Mouse (Mus musculus): Measurements from ENCODE around the gene Bmp6. TPM values are rescaled to one million over a fixed set of nuclear protein-coding genes. Genes with fewer than 3 reads are reported as not detected.
A peak's percentile ranks its signal among the peaks of the same experiment; 100 is the strongest.

Bmp6 gene
- polyA plus RNA-seq, 1 experiment, result not detected

- Histone ChIP-seq H3K4me1 (no peaks in the 10 kb centered on the region), H3K36me3 (replicated peaks; ENCODE audit: low read length) (no peaks in the 10 kb centered on the region), H3K27me3 (replicated peaks) (peaks cover 2% of the 10 kb centered on the region), H3K9me3 (peaks cover 7% of the 10 kb centered on the region), H3K4me3 (replicated peaks) (no peak overlapping the region)
- no peak for TF ChIP-seq GATA1 (IDR thresholded peaks at IDR 0.05; ENCODE audit: borderline replicate concordance, low read length)
- TF ChIP-seq FLI1 (IDR thresholded peaks at IDR 0.05; ENCODE audit: low read length), result no peak
Observed at GRCm38 (mm10) chr13:38333496-38333895, 11.4 kb upstream of the Bmp6 start.

- Histone ChIP-seq H3K9me3 (peaks cover 9% of the 10 kb centered on the region), H3K36me3 (replicated peaks; ENCODE audit: low read length) (no peaks in the 10 kb centered on the region), H3K4me1 (peaks cover 19% of the 10 kb centered on the region), H3K27me3 (replicated peaks) (peaks cover 45% of the 10 kb centered on the region), H3K4me3 (replicated peaks) (no peak overlapping the region)
- TF ChIP-seq FLI1 (IDR thresholded peaks at IDR 0.05; ENCODE audit: low read length) (no peak), GATA1 (IDR thresholded peaks at IDR 0.05; ENCODE audit: borderline replicate concordance, low read length) (no peak)
Observed at GRCm38 (mm10) chr13:38342598-38342997, 2.3 kb upstream of the Bmp6 start.

GRCm38 (mm10) chr13:38343202-38343601 is 1.7 kb upstream of the Bmp6 start:
- Histone ChIP-seq H3K4me1 (peaks cover 19% of the 10 kb centered on the region), H3K4me3 (replicated peaks) (no peak overlapping the region), H3K27me3 (replicated peaks) (peaks cover 50% of the 10 kb centered on the region), H3K9me3 (peaks cover 6% of the 10 kb centered on the region), H3K36me3 (replicated peaks; ENCODE audit: low read length) (no peaks in the 10 kb centered on the region)
- TF ChIP-seq GATA1 (IDR thresholded peaks at IDR 0.05; ENCODE audit: borderline replicate concordance, low read length) (no peak), FLI1 (IDR thresholded peaks at IDR 0.05; ENCODE audit: low read length) (no peak)

- Histone ChIP-seq H3K4me3 (replicated peaks) (peak overlapping the region; percentile 81), H3K4me1 (peaks cover 30% of the 10 kb centered on the region), H3K36me3 (replicated peaks; ENCODE audit: low read length) (no peaks in the 10 kb centered on the region), H3K9me3 (no peaks in the 10 kb centered on the region), H3K27me3 (replicated peaks) (peaks cover 61% of the 10 kb centered on the region)
- TF ChIP-seq GATA1 (IDR thresholded peaks at IDR 0.05; ENCODE audit: borderline replicate concordance, low read length), result no peak
- no peak for TF ChIP-seq FLI1 (IDR thresholded peaks at IDR 0.05; ENCODE audit: low read length)
Observed at GRCm38 (mm10) chr13:38345431-38345820, 519 bp downstream of the Bmp6 start.

GRCm38 (mm10) chr13:38346096-38346915 is 1.4 kb downstream of the Bmp6 start:
- H3K4me3 ChIP-seq (replicated peaks), result no peak overlapping the region
- H3K4me1 ChIP-seq, result peaks cover 34% of the 10 kb centered on the region
- TF ChIP-seq FLI1 (IDR thresholded peaks at IDR 0.05; ENCODE audit: low read length), result no peak
- no peak for TF ChIP-seq GATA1 (IDR thresholded peaks at IDR 0.05; ENCODE audit: borderline replicate concordance, low read length)
- H3K36me3 ChIP-seq (replicated peaks; ENCODE audit: low read length), result no peaks in the 10 kb centered on the region
- H3K9me3 ChIP-seq, result no peaks in the 10 kb centered on the region
- H3K27me3 ChIP-seq (replicated peaks), result peaks cover 63% of the 10 kb centered on the region

GRCm38 (mm10) chr13:38347021-38347774 is 2.3 kb downstream of the Bmp6 start:
- H3K9me3 ChIP-seq, result no peaks in the 10 kb centered on the region
- H3K36me3 ChIP-seq (replicated peaks; ENCODE audit: low read length), result no peaks in the 10 kb centered on the region
- H3K27me3 ChIP-seq (replicated peaks), result peaks cover 71% of the 10 kb centered on the region
- no peak overlapping the region for H3K4me3 ChIP-seq (replicated peaks)
- peaks cover 37% of the 10 kb centered on the region for H3K4me1 ChIP-seq
- TF ChIP-seq GATA1 (IDR thresholded peaks at IDR 0.05; ENCODE audit: borderline replicate concordance, low read length), result no peak
- no peak for TF ChIP-seq FLI1 (IDR thresholded peaks at IDR 0.05; ENCODE audit: low read length)

GRCm38 (mm10) chr13:38347775-38348135 is 2.8 kb downstream of the Bmp6 start:
- H3K27me3 ChIP-seq (replicated peaks), result peaks cover 72% of the 10 kb centered on the region

GRCm38 (mm10) chr13:38349046-38349445 is 4.1 kb downstream of the Bmp6 start:
- Histone ChIP-seq H3K9me3 (no peaks in the 10 kb centered on the region), H3K36me3 (replicated peaks; ENCODE audit: low read length) (no peaks in the 10 kb centered on the region), H3K4me1 (peaks cover 37% of the 10 kb centered on the region), H3K4me3 (replicated peaks) (no peak overlapping the region), H3K27me3 (replicated peaks) (peaks cover 72% of the 10 kb centered on the region)
- no peak for TF ChIP-seq GATA1 (IDR thresholded peaks at IDR 0.05; ENCODE audit: borderline replicate concordance, low read length)
- no peak for TF ChIP-seq FLI1 (IDR thresholded peaks at IDR 0.05; ENCODE audit: low read length)

More at GRCm38 (mm10) chr13:38347775-38348135, 2.8 kb downstream of the Bmp6 start:
- Histone ChIP-seq H3K36me3 (replicated peaks; ENCODE audit: low read length) (no peaks in the 10 kb centered on the region), H3K4me1 (peaks cover 37% of the 10 kb centered on the region), H3K4me3 (replicated peaks) (no peak overlapping the region), H3K9me3 (no peaks in the 10 kb centered on the region)
- TF ChIP-seq FLI1 (IDR thresholded peaks at IDR 0.05; ENCODE audit: low read length), result no peak
- no peak for TF ChIP-seq GATA1 (IDR thresholded peaks at IDR 0.05; ENCODE audit: borderline replicate concordance, low read length)

GRCm38 (mm10) chr13:38349818-38350217 is 4.9 kb downstream of the Bmp6 start:
- Histone ChIP-seq H3K4me3 (replicated peaks) (no peak overlapping the region), H3K27me3 (replicated peaks) (peaks cover 67% of the 10 kb centered on the region), H3K36me3 (replicated peaks; ENCODE audit: low read length) (no peaks in the 10 kb centered on the region), H3K9me3 (no peaks in the 10 kb centered on the region), H3K4me1 (peaks cover 36% of the 10 kb centered on the region)
- TF ChIP-seq GATA1 (IDR thresholded peaks at IDR 0.05; ENCODE audit: borderline replicate concordance, low read length) (no peak), FLI1 (IDR thresholded peaks at IDR 0.05; ENCODE audit: low read length) (no peak)

GRCm38 (mm10) chr13:38351996-38352395 is 7.1 kb downstream of the Bmp6 start:
- no peak for TF ChIP-seq FLI1 (IDR thresholded peaks at IDR 0.05; ENCODE audit: low read length)
- TF ChIP-seq GATA1 (IDR thresholded peaks at IDR 0.05; ENCODE audit: borderline replicate concordance, low read length), result no peak
- H3K4me1 ChIP-seq, result peaks cover 19% of the 10 kb centered on the region
- no peaks in the 10 kb centered on the region for H3K36me3 ChIP-seq (replicated peaks; ENCODE audit: low read length)
- H3K9me3 ChIP-seq, result no peaks in the 10 kb centered on the region
- no peak overlapping the region for H3K4me3 ChIP-seq (replicated peaks)
- H3K27me3 ChIP-seq (replicated peaks), result peaks cover 49% of the 10 kb centered on the region
